Mouse (Mus musculus) bone marrow, adult 2 months (tissue): ENCODE results near the gene Rgcc.

Experiments
- CTCF ChIP-seq: fragments of 200-500 bp; IDR thresholded peaks from 2 replicates; pipeline ENCODE4 v1.5.1; 2011; ENCODE audit warnings: low read length, control low read depth; ENCODE audit not compliant: control insufficient read depth, insufficient read depth
- POLR2A ChIP-seq: fragments of 200-500 bp; IDR thresholded peaks from 2 replicates; pipeline ENCODE4 v1.6.1; 2011; ENCODE audit warnings: low read depth, mild to moderate bottlenecking, control low read depth, low read length, borderline replicate concordance; ENCODE audit not compliant: control insufficient read depth

DNA sequence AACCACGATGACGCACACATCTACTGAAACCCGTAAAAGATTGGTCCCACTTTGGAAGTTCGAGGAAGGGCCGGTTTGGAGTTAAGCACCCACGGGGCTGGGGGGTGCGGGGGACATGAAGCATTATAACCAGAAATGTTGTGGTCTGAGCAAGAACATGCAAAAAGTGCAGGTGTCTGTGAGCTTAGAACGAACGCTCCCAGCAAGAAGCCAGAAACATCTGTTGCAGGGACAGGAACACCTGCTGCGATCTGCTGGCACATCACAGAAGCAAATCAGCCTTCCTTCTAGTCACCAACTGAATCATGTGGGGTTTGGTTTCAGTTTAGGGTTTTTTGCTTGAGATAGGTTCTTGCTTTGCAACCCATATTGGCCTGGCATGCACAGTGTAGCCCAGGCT, 33.6 kb downstream of the Rgcc start:
- TF ChIP-seq CTCF (no peak), POLR2A (no peak)
